Mouse (Mus musculus) gonadal fat pad, adult 2 months (tissue): ENCODE measurements around the gene Prdm12. TPM values are rescaled to one million over a fixed set of nuclear protein-coding genes. Genes with fewer than 3 reads are reported as not detected.

Source experiments
- DNase-seq: peaks from one replicate; pipeline ENCODE4 v3.0.0-alpha.2; 2012; ENCODE audit warnings: low read depth
- polyA plus RNA-seq: library from polyadenylated mRNA; depleted of rRNA; stranded (reverse); fragments of >200 nt; gene quantifications from 2 replicates; pipeline ENCODE4 v1.2.3, GENCODE M21; 2012; rRNA removed

The Prdm12 gene
- not detected in 2 replicates for polyA plus RNA-seq

DNA sequence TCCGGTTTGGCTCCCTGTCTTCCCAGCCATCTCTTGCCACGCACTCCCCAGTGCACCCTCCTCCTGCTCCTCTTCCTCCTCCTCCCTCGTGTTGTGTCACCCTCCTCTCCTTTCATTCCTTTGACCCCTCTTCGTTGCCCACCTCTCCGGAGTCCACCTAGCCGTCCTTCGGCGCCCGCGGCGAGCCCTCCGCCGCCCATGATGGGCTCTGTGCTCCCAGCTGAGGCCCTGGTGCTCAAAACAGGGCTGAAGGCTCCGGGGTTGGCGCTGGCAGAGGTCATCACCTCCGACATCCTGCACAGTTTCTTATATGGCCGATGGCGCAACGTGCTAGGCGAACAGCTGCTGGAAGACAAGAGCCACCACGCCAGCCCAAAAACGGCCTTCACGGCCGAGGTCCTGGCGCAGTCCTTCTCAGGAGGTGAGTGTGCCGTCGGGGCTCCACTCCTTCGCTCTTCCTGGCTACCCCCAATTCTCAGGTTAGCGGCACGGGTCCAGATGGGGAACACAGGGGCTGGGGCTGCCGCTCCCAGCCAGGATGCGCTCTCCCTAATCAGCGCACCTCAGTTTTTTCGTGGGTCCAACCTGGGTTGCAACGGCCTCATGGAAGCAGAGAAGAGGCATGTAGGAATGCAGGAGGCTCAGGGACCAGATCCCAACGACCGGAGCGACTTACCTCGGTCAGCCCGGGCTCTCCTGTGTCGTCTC lies at the start of gene Prdm12:
Gene Prdm12 (plus strand): TSS at position 137 of the 708 bp plus-strand sequence.
- no peak for DNase-seq

DNA sequence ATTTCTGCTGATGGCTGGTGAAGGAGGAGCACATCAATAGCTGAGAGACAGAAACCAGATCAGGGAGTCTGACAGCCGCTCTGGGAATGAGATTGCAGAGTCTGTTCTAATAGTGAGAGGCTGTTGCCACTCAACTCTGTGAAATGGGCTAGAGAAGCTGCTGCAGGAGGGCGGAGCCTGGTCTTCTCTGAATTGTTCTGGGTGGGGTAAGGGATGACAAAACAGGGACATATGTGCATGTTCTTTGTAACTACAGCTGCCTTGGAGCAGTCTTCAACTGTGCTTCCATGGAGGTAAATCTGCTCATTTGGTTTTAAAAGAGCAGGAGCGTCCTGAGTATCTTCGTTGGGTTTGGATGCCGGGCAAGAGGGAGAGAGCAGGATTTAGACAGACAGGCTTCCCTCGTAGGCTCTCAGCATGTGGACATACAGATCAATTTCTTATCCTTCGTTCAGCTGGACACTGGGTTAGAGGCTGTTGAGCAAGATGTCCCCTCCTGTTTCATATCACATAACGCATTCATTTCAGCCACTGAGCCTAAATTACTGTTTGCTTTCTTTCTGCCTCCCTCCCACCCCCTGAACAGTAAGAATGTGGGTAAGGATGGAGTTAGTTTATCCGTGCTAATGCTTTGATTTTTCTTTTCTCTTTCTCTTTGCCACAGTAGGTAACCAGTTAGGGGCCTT lies 47.9 kb upstream of the Prdm12 start:
- no peak for DNase-seq

DNA sequence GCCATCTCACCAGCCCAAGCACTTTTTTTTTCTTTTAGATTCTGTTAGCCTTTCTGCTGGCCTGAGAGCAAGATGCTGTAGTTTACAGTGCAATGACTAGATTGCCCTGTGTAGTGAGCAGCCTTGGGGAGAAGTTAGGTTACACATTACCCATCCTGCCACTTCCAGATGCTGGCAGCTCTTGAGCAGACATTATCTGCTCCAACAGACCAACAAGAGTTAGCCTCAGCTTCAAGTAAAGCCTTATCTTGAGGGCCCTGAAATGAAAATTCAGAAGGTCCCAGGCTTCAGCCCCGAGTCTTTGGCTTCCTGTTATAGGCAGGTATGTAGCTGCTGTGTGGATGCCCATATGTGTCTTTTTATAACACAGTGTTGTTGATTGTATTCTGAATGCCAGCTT lies 32.3 kb upstream of the Prdm12 start:
- no peak for DNase-seq

DNA sequence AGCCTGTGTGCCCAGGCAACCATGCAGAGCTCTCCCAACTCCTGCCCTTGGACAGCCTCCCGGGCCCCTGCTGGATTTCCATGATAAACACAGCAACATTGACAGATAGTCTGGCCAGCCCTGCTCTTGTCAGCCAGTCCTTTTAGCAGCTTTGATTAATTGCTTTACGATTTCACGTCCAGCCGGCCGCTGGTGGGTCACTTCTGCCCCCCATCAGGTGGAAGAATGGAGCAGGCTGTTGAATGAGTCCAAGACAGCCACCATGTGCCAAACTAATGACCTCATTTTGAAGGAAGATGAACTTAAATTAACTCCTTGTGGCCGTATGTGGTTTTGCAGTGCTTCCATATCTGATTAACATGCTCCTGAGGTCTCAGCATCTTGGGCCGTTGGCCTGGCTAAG lies 30.0 kb upstream of the Prdm12 start:
- no peak for DNase-seq

DNA sequence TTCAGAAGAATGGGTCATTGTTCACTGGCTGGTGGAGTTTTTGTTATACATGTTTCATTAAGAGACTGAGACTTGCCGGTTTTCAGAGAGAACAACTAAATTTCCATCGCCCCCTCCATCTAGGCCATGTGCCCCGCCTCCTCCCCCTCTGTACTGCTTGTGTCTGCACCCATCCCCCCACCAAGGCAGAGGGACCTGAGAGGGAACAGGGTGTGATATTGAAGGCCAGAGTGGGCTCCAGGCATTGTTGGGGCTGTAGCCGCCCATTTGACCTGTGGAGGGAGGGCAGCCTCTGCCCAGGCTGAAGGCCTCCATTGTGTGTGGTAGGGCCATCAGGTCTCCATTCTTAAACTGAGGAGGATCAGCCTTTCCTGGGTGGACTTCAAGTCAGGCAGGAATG lies 28.9 kb upstream of the Prdm12 start:
- DNase-seq: no peak

DNA sequence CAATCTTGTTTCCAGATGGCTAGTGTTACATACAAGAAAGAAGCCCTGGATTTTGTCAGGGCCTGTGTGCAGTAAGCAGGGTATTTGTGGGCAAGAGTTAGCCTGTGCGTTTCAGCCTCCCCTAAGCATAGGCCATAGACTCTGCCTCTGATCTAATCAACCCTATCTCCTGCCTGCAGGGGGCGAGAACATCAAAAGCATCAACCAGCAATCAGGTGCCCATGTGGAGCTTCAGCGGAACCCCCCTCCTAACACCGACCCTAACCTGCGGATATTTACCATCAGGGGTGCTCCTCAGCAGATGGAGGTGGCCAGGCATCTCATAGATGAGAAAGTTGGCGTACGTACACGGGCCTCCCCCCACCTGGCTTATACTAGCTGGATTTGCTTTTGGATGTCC lies 28.4 kb upstream of the Prdm12 start:
- DNase-seq: no peak

DNA sequence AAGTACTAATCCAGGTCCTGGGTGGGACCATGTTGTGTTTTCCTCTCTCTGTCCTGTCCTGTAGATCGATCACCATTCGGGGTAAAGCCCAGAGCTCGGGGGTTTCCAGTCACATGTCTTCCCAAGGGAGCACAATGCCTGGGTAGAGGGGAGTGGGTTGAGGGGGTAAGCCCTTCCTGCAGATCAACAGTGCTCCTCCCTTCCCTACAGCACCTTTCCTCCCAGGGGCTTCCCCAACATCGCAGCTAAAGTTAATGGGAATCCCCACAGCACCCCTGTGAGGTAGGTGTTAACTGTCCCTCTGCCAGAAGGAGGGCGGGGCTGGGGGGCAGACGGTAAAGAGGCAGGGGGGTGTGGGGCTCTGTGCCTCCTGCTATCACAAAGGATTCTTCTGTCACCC lies 27.2 kb upstream of the Prdm12 start:
- no peak for DNase-seq

DNA sequence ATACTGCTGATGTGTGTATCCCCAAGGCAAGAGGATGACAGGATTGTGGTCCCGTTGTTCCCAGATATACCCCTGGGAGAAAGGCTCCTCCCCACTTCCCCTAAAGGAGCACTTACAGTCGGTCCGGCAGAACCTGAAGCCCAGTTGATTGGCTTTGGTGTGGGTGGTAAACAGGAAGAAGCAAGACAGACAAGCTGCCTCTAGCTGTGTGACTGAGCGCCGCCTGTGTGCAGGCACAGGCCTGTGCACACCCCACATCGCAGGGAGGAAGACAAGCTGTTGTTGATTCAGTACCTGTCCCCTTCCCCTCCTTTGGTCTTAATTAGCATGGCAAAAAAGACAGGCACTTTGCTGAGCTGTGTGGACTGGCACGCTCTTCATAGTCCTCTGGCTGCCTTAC lies 26.1 kb upstream of the Prdm12 start:
- no peak for DNase-seq

DNA sequence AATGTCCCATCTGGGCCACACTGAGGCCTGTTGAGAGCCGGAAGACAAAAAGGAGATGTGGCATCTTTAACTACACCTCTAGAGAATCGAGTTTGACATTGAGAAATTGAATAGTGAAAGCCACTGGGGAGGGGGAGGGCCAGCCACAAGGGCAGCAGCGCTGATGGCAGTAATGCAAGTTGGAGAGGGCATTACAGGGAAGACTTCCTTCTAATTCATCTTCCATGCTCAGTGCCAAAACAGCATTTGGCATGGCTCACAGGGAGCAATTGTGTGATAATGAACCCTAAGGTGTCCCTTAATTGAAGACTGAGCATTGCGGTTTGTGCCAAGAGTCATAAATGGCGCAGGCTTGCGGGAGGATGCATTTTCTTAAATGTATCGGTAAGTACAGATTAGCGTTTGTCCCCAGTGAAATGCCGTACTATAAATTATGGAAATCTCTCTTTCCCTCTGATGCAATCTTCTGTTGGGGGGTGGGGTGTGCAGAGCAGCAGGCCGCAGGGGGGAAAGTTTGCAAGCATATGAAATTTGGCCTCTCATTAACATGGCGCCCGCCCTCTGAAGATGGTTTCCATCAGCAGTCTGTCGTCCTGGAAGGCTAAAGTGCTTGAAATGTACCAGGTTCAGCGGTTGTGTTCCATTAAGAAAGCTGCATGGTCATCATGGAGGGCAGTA lies 21.2 kb upstream of the Prdm12 start:
- DNase-seq: no peak

DNA sequence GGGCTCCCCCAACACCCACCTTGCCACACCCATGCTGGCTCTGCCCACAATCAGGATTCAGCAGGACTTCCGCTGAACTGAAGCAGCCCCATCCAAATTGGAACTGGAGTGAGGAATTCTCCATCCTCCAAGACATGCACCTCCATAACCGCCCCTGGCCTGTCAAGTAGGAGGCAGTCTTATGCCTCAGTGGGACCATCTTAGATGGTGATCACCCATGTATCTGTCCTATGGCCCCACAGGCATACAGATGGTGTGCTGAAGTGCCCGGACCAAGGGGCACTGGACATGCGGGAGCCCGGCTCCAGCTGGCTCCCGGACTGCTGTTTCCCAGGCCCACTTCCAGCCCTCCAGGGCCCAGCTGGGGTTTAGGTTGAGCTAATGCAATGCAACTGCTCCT lies 20.6 kb upstream of the Prdm12 start:
- DNase-seq: no peak

DNA sequence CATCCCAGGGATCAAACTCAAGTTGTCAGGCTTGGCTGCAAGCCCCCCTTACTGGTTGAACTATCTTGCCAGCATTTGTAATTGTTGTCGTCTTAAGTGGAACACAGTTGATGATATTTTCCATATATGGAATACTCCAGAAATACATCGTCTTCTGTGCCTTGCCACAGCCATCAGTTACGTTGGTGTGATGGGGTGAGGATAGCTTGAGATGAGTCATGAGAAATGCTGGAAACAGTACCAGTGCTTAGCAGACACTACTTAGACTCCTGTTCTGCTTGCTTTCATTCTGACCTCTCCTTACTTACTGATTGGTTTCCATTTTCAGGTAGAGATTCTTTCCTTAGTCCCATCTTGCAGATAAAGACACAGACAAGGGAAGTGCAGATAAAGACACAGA lies 6.3 kb upstream of the Prdm12 start:
- DNase-seq: no peak

DNA sequence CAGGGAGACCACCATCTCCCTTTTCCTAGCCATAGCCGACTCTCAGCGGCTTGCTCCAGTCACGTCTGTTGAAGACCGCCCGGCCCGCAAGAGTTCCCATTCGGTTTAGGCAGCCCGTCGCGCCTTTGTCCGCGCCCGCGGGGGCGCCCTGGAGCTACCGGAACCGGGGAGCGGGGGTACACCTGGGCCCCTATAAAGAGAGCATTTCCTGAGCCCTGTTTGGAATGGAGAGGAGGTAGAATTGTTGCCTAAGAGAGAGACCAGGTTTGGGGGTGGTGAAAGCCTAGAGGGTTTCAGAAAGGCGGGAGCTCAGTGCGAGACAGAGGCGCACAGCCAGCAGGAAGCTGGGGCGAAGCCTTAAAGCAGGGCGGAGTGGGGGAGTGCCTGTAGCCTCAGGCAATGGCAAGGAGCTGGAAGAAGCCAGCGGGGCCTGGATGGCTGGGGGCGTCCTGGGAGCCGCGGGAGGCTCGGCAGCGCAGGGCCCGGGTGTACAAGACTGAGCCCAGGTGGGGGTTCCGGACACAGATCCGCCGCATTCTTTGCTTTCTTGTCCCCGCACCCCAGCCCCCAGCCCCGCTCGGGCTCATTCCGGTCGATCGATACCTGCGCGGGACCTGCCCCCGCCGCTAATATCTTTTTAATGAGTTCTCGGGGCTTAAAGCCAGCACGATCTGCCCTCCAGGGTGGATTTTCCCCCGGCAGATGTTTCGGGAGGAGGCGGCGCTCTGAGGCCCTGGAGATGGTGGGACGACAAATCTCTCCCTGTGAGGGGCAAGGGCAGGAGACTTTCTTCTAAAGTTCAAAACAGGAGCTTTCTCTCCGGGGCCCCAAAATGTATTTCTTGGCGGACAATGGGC lies 4.3 kb upstream of the Prdm12 start:
- no peak for DNase-seq

DNA sequence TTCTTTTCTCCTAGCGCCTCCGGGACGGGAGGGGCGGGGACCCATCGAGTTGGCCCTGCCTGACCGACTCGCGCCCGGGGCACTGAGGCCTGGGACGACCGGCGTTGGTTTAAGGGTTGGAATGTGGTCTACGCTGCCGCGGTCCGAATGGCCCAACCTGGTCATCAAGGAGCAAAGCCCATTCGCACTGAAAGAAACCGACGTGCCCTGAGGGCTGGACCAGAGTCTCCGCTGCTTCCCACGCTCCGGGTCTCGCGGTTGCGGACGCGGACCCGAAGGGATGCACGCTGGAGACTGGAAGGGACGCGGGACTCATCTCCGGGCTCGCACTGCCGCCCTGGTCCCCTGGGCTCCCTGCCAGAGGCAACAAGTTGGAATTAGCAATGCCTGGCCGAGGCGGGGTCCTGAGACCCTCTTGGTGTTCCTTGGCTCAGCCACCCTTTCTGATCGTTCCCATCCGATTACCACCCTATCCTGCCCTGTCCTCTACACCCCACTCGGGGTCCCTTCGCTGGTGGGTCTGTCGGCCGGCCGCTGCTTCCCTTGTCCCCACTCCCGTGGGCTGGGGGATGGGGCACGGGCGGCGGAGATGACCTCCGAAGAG lies 3.6 kb upstream of the Prdm12 start:
- DNase-seq: no peak

DNA sequence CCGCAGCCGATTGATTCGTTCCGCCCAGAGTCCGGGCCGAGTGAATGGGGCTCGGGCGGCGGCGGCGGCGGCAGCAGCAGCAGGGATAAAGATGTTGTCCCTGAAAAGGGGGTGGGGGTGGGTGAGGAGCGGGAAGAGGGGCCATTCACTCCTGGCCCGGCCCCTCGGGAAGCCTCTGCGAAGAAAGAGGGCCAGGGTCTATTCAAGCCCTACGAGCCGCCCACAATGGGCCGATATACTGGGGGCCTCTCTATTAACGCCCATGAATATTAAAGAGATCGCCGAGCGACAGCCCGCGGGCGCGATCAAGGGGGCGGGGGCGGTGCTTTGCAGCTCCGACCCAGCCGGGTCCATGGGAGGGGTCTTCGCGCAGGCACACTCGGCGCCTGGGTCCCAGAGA lies 3.1 kb upstream of the Prdm12 start:
- DNase-seq: no peak

DNA sequence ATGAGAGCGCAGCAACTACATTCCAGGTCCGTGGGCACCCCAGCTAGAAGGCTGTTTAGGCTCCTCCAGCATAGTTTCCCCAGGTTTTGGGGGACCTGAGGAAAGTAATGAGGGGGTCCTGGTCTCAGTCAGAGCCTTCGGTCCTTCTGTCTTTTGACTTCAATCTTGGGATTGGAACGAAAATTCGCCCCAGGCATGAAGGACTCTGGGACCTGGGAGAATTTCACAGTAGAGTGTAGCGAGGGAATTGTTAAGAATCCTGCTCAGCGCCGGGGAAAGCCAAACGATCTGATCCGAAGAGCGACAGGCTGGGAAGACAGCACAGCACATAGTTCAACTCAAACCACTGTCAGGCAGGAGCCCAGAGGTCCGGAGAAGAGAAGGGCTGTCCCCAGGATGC lies 2.5 kb upstream of the Prdm12 start:
- DNase-seq: no peak

DNA sequence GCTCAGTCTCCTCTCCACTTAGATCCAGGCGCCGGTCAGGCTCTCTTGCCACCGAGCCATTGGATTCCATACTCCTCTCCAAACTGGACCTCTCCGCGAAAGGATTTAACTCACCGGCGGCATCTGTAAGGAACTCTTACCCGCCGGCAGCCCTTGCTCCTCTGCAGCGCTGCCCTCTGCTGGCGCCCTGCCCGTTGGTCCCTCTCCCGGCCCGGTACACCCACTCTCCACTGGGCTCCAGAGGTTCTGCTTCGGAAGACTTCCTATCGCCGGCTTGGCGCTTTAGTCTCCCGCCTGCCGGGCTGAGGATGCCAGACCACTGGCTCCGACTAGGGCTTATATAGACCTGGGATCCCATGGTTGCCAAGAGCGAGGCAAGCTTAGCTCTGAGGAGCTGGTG lies 2.0 kb upstream of the Prdm12 start:
- DNase-seq: no peak

DNA sequence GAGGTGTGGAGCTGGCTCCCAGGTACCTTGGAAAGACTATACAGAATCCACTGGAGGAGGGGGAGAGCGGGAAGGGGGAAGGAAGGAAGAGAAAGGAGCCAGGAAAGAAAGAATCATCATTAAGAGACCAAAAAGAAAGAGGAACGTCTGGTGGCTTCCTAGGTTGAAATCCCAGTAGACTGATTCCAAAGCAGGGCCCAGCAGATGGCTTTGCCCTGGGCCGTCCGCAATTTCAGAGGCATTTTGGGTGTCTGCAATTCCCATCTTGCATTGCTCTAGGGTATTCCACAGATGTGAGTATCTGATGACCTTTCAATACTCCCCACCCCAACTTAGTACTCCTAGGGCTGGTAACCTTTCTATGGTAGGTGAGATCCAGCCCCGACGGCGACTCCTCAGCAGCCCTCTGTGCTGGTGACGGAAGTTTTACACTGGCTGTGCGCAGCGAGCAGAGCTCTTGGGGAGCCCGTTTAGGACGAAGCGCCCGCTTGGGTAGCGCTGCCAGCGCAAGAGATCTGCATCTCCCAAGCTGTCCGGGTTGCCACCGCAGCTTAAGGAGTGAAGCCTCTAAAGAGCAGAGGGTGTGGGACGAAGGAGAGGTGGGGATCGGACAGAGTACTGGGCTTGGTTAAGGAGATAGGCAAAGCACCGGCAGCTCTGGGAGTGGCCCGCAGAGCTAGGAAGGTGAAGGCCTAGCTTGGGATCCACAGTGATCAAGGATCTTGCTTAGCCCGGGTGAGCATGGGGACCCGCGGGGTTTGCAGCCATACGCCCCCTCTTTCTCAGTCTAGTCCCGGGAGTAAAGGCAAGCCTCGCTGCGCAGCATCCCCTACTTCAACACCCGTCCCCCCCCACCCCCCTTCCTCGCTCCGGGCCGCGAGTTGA lies 1.0 kb upstream of the Prdm12 start:
- DNase-seq: no peak

DNA sequence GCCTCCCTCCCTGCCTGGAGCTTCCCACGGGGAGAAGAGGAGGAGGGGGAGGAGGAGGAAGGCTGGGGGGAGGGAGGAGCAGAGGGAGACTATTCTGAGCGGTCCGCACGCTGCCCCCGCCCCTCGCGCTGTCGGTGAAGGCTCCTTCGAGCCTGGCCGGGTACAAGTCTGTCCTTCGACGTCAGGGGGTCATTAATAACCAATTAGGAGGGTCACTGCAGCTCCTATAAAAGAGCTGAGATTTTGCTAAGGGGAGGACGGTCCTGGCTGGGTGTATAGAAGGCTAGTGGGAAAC lies 424 bp upstream of the Prdm12 start:
- DNase-seq: no peak

DNA sequence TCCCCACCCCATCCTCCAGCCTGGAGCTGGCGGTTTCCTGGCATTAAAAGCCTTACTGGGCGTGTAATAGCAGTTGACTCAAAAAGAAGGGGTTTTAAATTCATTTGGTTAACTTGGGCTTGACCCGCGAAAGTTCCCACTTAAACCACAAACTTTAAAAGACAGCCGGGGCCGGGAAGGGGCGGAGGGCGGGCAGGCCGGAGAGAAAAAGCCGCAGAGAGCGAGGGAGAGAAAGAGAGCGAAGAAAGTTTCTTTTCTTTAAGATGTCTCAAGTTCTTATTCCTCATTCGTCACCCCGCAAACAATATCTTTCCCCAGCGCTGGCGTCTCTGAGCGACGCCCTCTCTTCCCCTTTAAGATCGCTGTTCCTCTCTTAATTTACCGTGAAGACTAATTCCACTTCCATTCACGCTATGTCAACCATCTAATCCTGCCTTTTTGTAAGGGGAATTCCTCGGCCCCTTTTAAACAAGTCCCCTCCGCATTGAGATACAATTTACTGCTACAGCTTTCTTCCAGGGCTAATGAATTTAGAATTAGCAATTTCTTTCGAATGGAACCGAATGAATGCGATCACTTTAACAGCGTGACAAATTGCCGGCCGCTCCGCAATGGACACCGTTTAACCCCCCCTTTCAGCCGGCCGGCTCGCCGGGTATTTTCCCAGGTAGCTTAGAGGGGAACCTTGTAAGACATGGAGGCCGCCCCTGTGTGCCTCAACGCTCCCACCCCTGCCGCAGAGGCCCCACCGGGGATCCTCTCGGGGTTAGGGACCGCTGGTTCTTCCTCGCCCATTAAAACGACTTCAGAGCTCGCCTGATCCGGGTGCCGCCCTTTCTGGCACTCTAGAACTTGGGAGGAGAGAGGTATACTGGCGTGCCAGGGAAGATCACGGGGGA lies 1.0 kb downstream of the Prdm12 start:
- DNase-seq: no peak

DNA sequence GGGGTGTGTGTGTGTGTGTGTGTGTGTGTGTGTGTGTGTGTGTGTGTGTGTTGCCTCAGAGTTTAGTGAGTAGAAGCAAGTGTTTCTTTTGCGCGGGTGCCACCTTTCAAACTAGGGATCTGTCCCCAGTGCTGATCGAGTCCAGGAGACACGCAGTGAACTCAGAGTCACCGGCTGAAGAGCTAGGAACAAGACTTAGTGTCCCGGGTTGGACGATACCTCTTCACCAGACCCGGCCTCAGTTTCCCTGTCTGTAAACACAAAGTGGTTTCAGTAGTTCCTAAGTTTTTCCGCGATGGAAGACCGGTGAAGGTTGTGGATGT lies 1.6 kb downstream of the Prdm12 start:
- DNase-seq: no peak
